Mouse (Mus musculus) brown adipose tissue, adult 24 weeks (tissue): ENCODE results near the gene Abca9. TPM values are rescaled to one million over a fixed set of nuclear protein-coding genes. Genes with fewer than 3 reads are reported as not detected.
A peak's percentile ranks its signal among the peaks of the same experiment; 100 is the strongest.

ENCODE experiments used
- H3K27ac ChIP-seq: fragments of 200-500 bp; replicated peaks from 2 replicates; pipeline ENCODE4 v1.5.1; 2012; ENCODE audit warnings: low read depth, mild to moderate bottlenecking, low read length
- H3K4me1 ChIP-seq: fragments of 200-500 bp; 2 replicates; pipeline ENCODE4 v1.6.1; 2012; ENCODE audit warnings: low read length, mixed read lengths; ENCODE audit not compliant: control insufficient read depth, insufficient read depth, insufficient read length
- H3K4me3 ChIP-seq: fragments of 200-500 bp; 2 replicates; pipeline ENCODE4 v1.5.1; 2012; ENCODE audit warnings: low read depth, mild to moderate bottlenecking, low read length, moderate library complexity; ENCODE audit not compliant: insufficient read depth
- polyA plus RNA-seq: library from polyadenylated mRNA; stranded (reverse); fragments of >200 nt; gene quantifications from 2 replicates; pipeline ENCODE4 v1.2.4, GENCODE M21; 2012; ENCODE audit not compliant: missing spikeins, insufficient read depth, insufficient read length

Abca9 gene
- polyA plus RNA-seq, result 3.5 and 6.4 TPM in 2 replicates

GRCm38 (mm10) chr11:110167459-110168251 lies at the start of gene Abca9:
Abca9 (minus strand) TSS chr11:110168196.
- H3K4me1 ChIP-seq, result no peaks in the 10 kb centered on the region
- peak within 1 kb of the TSS; percentile 79 for H3K27ac ChIP-seq
- peak within 1 kb of the TSS; percentile 61 for H3K4me3 ChIP-seq

- H3K4me3 ChIP-seq, result no peak overlapping the region
- no peak overlapping the region for H3K27ac ChIP-seq
- H3K4me1 ChIP-seq, result no peaks in the 10 kb centered on the region
These were observed 49.1 kb upstream of the Abca9 start for GRCm38 (mm10) chr11:110217118-110217517.

DNA sequence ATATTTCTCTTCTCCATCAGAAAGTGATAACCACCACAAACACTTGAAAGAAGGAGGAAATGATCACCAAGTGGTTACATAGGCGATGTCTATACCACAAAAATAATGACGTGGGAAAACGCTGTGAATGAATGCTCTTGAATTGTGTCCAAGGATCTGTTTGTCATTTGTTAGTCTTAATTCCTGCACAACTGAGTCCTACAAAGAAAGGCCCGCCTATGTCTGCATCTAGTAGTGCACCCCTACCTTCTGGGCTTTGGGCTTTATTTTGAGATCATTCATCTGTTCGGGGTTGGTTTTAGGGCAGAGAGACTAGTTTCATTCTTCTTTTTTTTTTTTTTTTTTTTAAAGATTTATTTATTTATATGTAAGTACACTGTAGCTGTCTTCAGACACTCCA lies 35.9 kb upstream of the Abca9 start:
- no peaks in the 10 kb centered on the region for H3K4me1 ChIP-seq
- no peak overlapping the region for H3K27ac ChIP-seq
- H3K4me3 ChIP-seq, result no peak overlapping the region

GRCm38 (mm10) chr11:110198882-110199281 lies 30.9 kb upstream of the Abca9 start:
- H3K4me3 ChIP-seq, result no peak overlapping the region

DNA sequence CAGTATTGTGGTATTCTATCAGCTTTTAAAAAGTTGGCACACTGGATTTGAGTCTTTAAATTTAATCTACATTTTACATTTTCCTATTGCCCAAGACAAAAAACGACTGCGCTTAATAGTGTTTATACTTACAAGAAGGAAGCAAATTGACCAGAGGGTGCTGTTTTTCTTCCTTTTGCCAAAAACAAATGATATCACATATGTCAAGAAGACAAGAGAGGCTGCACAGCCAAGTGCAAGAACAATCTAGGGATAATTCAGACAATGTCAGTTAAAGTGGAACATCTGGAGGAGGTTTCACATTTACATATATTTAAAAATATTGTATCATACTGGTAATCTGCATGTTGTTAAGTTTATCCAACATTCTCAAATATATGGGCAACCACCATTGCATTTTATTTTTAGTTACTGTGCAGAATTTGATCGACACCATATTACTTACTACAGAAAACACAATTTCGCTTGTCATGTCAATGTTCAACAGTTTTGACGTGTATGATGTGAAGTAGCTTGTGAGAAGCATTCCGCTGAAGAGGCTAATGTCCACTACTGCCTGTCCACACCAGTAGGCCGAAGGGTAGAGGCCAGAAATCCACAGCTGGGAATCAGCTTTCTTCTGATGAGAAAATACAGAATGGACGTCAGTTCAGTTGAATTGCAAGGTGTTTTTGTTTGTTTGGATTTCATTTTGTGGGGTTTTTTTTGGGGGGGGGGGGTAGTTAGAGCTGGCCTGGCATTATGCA lies 28.7 kb upstream of the Abca9 start:
- no peaks in the 10 kb centered on the region for H3K4me1 ChIP-seq
- no peak overlapping the region for H3K4me3 ChIP-seq
- no peak overlapping the region for H3K27ac ChIP-seq

More at GRCm38 (mm10) chr11:110198882-110199281, 30.9 kb upstream of the Abca9 start:
- H3K4me1 ChIP-seq, result no peaks in the 10 kb centered on the region
- no peak overlapping the region for H3K27ac ChIP-seq

DNA sequence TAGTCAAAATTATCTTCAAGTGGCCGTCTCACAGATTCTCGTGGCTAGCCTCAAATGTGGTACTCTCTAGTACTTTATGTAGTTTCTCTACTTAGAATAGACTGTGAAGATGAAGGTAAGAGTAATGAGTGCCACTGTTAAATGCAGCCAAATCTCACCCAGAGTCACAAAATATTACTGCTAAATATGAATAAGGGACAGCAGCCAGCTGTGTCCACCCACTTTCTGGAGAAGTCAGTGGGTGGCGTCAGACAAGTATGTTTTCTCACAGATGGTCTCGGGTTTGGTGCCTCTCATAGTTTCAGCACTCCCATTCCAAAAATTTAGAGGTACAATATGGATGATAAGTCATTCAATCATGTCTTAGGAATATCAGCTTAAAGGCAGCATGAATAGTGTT lies 27.3 kb upstream of the Abca9 start:
- H3K4me1 ChIP-seq, result no peaks in the 10 kb centered on the region
- no peak overlapping the region for H3K27ac ChIP-seq
- H3K4me3 ChIP-seq, result no peak overlapping the region

GRCm38 (mm10) chr11:110171212-110171611 lies 3.2 kb upstream of the Abca9 start:
- H3K27ac ChIP-seq, result no peak overlapping the region
- H3K4me1 ChIP-seq, result no peaks in the 10 kb centered on the region

GRCm38 (mm10) chr11:110165822-110166221 lies 2.2 kb downstream of the Abca9 start:
- Histone ChIP-seq H3K4me1 (no peaks in the 10 kb centered on the region), H3K27ac (no peak overlapping the region), H3K4me3 (no peak overlapping the region)

More at GRCm38 (mm10) chr11:110171212-110171611, 3.2 kb upstream of the Abca9 start:
- H3K4me3 ChIP-seq, result no peak overlapping the region

DNA sequence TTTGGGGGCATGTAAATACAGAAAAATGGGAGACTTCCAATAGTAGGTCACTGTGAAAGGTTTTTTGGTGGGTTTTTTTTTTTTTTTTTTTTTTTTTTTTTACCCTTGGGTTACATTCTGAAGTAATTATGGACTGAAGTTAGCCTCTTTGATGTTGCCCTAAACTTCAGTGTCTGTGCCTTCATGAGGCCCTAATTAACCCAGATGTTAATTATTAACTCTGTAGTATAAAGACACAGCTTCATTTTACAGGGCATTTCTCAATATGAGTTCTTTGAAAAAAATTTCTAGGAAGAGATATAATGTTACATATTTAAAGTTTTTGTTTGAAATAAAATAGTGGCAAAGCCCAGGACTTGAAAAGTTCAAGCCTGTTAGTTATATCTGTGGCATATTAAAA lies 2.6 kb downstream of the Abca9 start:
- no peaks in the 10 kb centered on the region for H3K4me1 ChIP-seq
- H3K27ac ChIP-seq, result no peak overlapping the region
- H3K4me3 ChIP-seq, result no peak overlapping the region

DNA sequence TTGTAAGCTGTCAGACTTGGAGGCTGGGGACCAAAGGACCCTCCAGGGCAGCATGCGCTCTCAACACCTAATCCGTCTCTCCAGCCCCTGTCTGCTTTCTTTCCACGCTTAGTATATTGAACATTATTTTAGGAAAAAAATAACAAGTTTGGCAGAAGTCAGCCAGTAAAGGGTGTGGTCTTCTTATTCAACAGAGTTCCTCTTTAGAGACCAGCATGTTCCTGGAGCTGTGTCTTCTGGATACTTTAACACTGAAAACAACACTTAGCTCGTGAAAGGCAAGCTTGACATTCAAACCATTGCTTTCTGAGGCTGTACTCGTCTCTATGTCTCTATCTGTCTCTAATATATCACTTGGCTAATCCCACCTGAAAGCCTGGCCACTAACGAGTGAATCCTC lies 10.9 kb downstream of the Abca9 start:
- H3K27ac ChIP-seq, result no peak overlapping the region
- H3K4me3 ChIP-seq, result no peak overlapping the region

GRCm38 (mm10) chr11:110155985-110156384 lies 12.0 kb downstream of the Abca9 start:
- no peak overlapping the region for H3K27ac ChIP-seq
- no peaks in the 10 kb centered on the region for H3K4me1 ChIP-seq
- no peak overlapping the region for H3K4me3 ChIP-seq

More for the DNA sequence above, 10.9 kb downstream of the Abca9 start:
- H3K4me1 ChIP-seq, result no peaks in the 10 kb centered on the region

DNA sequence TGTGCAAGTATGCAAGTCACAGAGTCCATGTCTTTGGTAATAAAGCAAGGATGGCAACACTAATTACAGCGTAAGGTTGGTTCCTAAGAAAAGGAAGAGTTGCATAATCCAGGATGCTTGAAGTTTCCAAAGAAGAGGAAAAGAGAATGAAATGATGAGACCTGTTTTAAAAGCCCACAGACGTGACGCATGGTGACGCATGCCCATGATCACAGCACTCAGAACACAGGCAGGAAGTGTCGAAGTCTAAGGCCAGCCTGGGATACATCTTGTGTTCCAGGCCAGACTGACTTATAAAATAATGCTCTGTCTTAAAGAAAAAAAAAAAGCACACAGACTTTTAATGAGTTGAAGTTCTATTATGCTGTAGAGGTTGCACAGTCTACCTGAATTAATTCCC lies 20.4 kb downstream of the Abca9 start:
- Histone ChIP-seq H3K4me1 (no peaks in the 10 kb centered on the region), H3K4me3 (no peak overlapping the region), H3K27ac (no peak overlapping the region)

- Histone ChIP-seq H3K27ac (no peak overlapping the region), H3K4me3 (no peak overlapping the region), H3K4me1 (no peaks in the 10 kb centered on the region)
These were observed 22.6 kb downstream of the Abca9 start for GRCm38 (mm10) chr11:110145421-110145820.

- Histone ChIP-seq H3K4me3 (no peak overlapping the region), H3K27ac (no peak overlapping the region), H3K4me1 (no peaks in the 10 kb centered on the region)
These were observed 37.2 kb downstream of the Abca9 start for GRCm38 (mm10) chr11:110130760-110131159.

GRCm38 (mm10) chr11:110111137-110111536 lies 56.9 kb downstream of the Abca9 start:
- Histone ChIP-seq H3K27ac (no peak overlapping the region), H3K4me1 (no peaks in the 10 kb centered on the region), H3K4me3 (no peak overlapping the region)
